Mouse (Mus musculus) frontal cortex, postnatal 25 days (tissue): ENCODE measurements around the gene Vtcn1.

Source experiments
- DNase-seq, 2 experiments: peaks; one replicate each; pipeline ENCODE4 v3.0.0; 2022; ENCODE audit warnings: low spot score in 2 of 2

Vtcn1 gene

GRCm38 (mm10) chr3:100920611-100921140 lies 95.4 kb downstream of the Vtcn1 start:
- no peak for DNase-seq

GRCm38 (mm10) chr3:100921825-100922505 lies 96.7 kb downstream of the Vtcn1 start, which contains the start of gene Trim45:
TSS of gene Trim45 (plus strand) at chr3:100922202.
- DNase-seq = peak; percentile 99

GRCm38 (mm10) chr3:100922506-100923375 lies 97.5 kb downstream of the Vtcn1 start:
- DNase-seq = no peak

GRCm38 (mm10) chr3:100924065-100924732 lies 98.9 kb downstream of the Vtcn1 start:
- no peak for DNase-seq

- no peak for DNase-seq
These were observed 99.9 kb downstream of the Vtcn1 start for GRCm38 (mm10) chr3:100925176-100925575.

- no peak for DNase-seq
These were observed 106.2 kb downstream of the Vtcn1 start for GRCm38 (mm10) chr3:100931332-100932076.

- DNase-seq = no peak
These were observed 107.1 kb downstream of the Vtcn1 start for GRCm38 (mm10) chr3:100932077-100932944.

- no peak for DNase-seq
These were observed 110.3 kb downstream of the Vtcn1 start for GRCm38 (mm10) chr3:100935521-100935920.

GRCm38 (mm10) chr3:100936201-100936600 lies 110.9 kb downstream of the Vtcn1 start:
- no peak for DNase-seq

- no peak for DNase-seq
These were observed 113.0 kb downstream of the Vtcn1 start for GRCm38 (mm10) chr3:100938211-100938610.

- DNase-seq = no peak
These were observed 115.3 kb downstream of the Vtcn1 start for GRCm38 (mm10) chr3:100940496-100941037.
